Mouse (Mus musculus) cerebellum, postnatal 10 days (tissue): ENCODE measurements around the gene Tomm40l.
A peak's percentile ranks its signal among the peaks of the same experiment; 100 is the strongest.

Experiments
- DNase-seq, 2 experiments: peaks; one replicate each; pipeline ENCODE4 v3.0.0; 2021; ENCODE audit warnings: mixed read lengths in 2 of 2

Gene Tomm40l

DNA sequence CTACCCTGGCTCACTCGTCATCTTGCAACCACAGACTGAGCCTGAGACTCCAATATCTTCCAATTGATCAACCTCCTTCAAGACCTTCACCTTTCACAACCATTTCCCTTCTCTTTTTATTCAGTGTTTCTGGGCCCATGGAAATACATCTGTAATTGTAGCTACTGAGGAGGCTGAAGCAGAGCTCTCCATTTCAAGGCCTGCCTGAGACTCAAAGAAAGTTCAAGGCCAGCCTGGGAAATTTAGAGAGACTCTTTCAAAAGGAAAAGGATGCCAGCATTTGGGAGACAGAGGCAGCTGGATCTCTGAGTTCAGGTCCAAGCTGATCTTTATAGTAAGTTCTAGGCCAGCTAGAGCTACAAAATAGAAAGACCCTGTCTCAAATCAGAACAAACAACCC is 5.6 kb upstream of the Tomm40l start:
- no peak for DNase-seq

DNA sequence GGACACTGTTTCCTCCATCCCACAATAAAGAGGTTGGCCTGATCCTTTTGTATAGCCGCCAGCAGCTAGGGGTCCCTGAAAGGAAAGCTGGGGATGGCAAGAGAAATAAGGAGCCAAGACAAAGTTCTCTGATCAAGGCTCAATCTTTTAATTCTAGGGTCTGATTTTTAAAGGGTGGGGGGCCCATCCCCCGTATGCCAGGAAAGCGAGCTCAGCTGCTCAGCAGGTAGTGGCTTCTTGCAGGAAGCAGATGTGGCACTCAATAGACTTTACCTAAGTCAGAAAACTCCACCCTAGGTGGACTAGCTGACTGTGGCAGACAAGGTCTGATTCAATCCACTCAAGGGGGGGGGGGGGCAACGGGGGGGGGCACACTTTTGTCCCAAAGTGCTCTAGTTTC is 4.5 kb upstream of the Tomm40l start:
- no peak for DNase-seq

DNA sequence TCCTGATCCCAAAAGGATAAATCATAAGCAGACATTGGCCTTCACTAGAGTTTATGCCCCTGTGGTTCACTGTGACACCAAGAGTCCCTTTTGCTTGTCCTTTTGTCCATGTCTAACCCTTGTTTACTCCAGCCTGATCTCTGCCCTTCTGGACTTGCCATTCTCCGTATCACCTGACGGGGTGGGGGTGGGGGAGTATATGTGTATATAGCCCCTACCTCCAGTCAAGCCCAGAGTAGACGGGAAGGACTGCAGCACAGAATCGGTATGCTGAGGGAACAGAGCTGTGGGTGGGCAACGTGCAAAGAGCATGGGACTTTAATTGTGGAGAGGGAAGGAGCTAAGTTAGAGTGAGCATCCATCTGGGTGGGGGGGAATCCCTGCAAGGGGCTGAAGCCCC is 2.5 kb upstream of the Tomm40l start, which contains the start of gene Apoa2:
Gene Apoa2 (plus strand): TSS at position 198 of the 400 bp plus-strand sequence.
- DNase-seq = no peak

DNA sequence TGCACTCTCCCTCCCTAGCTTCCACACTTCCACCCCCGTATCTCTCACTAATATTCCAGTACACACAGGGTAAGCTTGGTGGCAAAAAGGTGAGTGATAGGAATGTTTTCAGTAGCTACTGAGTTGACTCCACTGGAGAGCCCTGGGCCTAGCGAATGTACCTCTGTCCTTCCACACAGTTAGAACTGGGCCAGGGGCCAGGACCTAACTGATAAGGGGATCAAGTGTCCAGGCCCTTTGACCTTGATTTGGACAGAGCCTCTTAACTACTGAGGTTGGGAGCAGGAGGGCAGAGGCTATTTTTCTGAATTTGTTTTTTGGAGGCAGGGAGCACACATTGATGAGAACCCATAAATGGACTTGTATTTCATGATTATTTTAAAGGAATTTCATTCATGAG is 1.5 kb upstream of the Tomm40l start:
- peak in 1 of 2 experiments; percentile 25 for DNase-seq

DNA sequence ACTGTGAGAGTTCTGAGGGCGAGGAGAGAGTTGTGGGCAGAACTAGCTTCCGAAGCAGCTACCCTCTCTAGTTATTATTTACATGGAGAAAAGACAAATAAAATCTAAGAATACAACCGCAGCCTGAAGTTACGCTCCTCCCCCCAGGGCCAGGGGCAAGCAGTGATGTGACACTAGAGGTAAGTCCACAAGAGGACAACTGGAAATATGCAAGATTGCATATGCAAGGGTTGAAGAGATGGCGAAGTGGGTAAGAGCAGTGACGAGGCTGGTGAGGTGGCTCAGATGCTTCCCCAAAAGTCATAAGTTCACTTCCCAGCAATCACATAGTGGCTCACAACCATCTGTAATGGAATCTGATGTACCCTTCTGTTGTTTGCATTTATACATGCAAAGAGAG is 854 bp upstream of the Tomm40l start:
- DNase-seq = no peak

DNA sequence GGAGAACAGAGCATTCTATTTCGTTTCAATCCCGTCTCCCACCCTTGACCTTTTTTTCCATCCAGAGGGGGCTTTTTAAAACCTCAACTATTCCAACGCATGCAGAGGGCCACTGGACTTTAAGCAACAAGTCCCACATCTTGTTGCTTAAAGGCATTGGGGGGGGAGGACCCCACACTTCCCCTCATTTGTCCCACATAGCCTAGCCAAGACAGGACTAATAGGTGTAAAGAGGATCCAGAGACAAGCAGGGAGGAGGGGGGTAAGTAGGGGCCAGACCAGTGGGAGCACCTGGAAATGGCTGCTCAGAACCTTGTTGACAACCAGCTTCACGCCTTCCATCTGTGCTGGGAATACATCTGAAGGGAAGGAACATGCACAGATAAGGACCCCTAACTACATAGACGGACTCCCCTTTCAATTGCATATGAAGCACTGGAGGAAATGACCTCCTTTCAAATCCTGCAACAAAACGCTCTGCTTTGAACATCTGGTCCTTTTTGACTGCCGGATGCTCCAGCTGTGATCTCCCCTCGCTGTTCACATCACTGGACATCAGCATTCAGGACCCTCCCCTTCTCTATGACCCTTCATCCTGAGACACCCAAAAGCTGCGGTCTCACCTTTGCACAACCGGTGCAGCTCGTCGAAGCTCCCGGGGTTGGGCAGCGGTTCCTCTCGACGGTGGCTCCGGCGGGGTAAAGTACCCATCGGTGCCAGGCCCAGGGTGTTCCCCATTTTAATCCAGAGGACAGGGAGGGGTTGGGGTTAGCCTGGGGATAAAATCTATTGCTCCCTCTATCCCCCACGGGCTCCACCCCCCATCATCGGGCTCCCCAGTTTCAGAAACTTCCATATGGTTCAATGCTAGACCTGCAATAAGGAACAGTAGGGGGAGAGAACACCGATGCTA is 777 bp downstream of the Tomm40l start:
- DNase-seq = peak in 1 of 2 experiments; percentile 34

DNA sequence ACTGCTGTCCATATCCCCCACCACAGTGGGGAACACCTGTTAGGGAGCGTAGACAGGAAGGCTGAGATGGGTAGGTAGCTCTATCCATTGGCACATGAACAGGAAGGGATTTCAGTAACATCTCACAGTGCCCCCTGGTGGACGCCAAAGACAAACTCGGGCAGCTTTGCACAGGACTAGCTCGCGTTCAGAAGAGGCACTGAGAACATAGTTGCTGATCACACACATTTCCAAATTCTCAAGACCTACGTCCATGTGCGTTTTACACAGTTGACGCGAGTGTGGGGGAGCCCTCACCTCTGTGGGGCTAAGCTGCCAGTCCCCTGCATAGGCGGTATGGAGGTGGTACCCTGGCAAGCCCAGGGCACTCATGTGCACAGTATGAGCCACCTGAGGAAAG is 1.4 kb downstream of the Tomm40l start:
- peak; percentile 94 to 95 for DNase-seq

DNA sequence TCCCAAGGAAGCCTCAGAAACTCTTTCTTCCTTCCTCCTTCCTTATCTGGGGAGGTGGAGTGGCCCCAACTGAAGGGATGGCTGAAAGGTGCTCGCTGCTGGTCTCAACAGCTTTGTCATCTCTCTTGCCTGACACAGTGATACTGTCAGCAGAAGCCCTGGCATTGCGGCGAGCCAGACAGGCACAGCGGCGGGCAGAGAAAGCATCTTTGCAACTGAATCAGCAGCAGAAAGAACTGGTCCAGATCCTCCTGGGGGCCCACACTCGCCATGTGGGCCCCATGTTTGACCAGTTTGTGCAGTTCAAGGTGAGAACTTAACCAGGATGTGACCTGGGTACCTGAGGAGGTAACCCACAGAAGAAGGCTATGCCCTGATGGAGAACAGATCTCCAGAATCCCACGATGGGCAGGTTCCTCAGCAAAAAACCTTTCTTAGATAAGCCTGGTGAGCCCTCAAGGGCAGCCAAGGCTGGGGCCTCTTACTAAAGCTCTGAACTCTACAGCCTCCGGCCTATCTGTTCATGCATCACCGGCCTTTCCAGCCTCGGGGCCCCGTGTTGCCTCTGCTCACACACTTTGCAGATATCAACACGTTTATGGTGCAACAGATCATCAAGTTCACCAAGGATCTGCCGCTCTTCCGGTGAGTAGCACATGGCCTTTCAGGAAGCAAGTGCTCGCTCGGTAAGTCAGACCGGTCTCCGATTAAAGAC is 5.9 kb downstream of the Tomm40l start:
- no peak for DNase-seq

DNA sequence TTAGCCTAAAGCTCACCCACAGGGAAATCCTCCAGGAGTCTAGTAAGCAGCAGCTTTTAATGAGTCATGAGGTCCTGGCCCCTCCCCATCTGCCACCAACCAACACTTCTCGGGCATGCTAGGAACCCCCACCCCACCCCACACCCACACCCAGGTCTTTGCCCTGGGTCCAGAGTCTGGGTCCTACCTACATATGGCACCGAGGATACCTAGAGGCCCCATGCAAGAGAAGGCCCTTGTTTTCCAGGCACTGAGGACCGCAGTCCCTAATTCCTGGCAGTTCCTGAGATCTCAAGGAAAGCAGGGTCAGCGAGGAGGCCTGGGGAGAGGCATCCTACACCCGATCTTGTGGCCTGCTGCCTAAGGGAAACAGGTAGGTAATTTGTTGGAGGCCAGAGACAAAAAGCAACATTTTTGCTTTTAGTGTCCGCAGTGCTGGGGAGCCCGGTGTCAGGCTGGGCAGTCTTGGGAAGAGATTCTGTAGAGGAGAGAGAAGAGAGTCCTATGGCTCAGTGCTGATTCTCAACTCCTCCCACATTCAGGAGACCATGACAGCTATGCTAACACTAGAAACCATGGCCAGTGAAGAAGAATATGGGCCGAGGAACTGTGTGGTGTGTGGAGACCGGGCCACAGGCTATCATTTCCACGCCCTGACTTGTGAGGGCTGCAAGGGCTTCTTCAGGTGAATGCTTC is 8.4 kb downstream of the Tomm40l start, which contains the start of gene Nr1i3:
Gene Nr1i3 (plus strand): TSS at position 170 of the 696 bp plus-strand sequence.
- DNase-seq = no peak

DNA sequence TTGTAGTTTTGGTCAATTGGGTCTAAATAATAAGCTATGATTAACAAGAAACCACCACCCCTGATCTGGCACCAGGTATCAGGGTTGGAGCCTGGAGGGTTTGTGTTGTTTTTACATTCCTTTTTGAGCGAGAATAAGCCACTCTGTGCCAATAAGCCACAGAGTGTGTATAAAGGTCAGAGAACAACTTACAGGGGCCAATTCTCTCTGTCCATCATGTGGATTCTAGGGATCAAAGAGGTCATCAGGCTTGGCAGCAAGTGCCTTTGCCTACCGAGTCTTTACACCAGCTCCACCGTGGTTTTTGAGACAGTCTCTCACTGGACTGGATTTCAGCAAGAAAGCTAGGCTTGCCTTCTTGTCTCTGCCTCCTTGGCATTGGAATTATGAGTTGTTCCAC is 9.5 kb downstream of the Tomm40l start:
- DNase-seq = no peak

DNA sequence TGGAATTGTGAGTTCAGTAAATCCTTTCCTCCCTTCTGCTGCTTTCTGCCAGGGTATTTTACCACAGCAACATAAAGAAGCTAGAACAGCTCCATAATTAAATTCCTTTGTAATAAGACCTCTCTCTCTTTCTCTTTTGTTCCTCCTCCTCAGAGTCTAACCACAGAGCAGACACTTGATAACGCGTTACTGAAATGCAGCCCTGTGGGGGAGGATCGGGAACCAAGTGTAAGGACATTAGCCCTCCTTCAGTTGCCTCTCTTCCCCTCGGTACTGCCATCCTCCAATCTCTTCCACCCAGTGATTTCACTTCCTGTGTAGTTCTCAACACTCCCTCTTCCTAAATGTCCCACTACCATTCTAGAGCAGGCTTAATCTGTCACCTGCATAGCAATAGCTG is 12.9 kb downstream of the Tomm40l start:
- DNase-seq = no peak

DNA sequence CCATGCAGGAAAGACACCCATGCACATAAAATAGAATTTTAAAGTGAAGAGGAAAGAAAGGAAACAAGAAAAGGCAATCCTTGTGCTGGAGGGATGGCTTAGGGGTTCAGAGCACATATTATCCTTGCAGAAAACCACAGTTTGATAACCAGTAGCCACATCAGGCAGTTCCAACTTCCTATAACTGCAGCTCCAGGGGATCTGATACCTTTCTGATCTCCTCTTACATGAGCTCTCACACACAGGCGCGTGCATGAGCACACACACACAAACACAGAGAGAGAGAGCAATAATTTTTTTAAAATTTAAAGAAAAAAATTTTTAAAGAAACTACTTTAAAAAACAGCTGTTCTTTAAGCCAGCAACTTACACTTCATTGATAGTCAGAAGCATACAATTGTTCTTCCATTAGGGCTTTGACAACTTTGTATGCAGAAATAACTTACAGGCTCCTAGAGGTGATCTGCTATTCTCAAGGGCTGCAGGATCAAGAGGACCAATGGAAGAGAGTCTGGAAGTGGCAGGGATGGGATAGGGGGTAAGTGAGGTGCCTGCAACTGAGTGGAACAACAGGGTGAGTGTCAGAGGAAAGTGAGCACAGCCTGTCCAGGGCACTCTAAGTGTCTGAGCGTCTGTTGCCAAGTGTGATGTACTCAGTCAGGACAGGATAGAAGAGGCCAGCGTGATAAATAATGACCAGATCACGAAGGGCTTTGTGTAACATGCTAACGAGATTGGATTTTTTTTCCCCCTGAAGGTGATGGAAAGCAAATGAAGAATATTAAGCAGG is 16.4 kb downstream of the Tomm40l start:
- DNase-seq = no peak

DNA sequence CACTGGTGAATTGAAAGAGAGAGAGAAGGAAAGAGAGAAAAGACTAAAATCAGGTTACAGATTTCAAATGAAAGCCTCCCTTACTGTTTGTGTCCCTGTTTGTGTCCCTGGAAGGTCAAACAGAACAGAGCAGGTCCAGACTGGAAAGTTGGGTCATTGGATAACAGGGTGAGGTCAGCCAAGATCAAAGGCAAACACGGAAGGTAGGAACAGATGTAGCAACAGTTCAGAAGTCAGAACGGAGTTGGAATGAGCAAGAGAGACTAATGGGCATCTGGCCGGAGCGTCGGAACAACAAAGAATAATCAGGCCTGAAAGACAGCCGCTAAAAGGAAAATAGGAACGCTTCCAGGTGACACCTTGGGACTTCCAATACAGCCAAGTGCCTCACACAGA is 18.1 kb downstream of the Tomm40l start:
- no peak for DNase-seq

DNA sequence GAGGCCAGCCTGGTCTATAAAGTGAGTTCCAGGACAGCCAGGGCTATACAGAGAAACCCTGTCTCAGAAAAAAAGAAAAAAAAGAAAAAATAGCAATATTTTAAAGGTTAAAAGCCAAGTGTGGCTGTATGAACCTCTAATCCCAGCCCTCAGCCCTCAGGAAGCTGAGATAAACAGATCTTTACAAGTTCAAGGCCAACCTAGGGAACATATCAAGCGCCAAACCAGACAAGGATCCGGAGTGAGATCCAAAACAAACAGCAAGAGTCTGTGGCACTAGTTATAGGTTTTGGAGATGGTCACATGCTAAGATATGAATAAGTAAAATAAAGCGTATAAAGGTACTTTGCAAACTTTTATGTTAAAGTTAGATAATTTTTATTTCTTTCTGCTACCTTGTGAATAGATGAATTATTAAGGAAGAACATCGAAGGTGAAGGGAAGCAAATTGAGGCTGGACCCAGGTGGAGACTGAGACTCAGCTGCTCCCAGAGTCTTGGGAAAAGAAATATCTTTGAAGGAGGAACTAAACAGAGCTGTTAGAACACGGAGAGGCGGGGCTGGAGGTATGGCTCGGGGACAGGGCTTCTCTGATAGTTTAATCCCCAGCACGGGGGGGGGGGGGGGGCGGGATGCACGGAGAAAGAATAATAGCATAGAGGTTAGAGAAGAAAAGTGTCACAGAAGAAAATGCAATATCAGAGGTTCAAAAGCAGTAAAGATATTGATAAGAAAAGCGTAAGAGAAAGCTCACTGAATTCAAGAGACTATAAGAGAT is 18.7 kb downstream of the Tomm40l start:
- DNase-seq = no peak

DNA sequence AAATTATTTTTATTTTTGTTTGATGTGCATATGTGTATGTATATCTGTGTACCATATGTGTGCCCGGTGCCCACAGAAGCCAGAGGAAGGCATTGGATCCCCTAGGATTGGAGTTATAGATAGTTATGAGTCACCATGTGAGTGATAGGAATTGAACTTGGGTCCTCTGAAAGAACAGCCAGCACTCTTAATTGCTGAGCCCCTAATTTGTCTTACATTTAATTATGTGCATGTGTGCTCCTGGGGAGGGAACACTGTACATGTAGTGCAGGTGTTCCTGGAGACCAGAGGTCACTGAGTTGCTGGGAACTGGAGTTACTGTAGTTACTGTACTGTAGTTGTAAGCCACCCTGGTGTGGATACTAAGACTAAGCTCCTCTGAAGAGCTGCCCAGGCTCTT is 21.5 kb downstream of the Tomm40l start:
- DNase-seq = no peak

DNA sequence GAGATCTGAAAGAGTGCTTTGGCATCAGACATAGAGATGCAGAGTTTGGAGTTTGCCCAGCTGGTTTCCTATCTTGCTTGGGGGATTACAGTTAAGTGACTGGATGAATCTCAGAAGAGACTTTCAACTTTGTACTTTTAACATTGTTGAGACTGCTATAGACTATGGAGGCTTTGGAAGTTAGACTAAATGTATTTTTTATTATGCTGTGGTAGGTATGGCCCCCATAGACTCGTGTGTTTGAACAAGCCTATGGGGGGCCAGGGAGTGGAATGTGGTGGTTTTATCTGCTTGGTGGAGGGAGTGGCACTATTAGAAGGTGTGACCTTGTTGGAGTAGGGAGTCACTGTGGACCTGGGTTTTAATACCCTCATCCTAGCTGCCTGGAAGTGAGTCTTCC is 22.8 kb downstream of the Tomm40l start:
- DNase-seq = no peak

DNA sequence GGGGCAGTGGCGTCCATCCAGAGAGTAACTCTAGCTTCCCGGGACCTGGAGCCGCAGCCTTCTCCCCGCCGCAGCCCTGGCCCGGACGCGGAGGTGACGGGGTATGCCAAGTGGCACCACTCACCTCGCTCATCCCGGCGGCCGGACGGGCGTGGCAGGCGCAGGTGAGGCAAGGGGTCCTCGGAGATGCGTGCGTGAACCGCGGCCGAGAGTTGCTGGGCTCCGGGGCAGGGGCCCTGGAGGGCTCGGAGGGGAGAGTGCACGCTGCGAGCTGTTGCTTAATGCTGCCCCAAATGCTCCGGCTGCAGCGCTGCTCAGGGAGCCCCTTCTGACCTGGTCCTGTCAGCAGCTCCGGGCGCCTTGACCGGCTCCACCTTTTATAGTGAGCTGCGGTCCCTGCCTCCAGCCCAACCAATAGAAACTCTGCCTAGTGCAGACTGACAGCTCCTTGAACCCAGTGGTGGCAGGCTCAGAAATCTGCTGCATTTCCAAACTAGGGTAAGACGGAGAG is 26.4 kb downstream of the Tomm40l start, which contains the start of gene Pcp4l1:
Gene Pcp4l1 (minus strand): TSS at position 382 of the 511 bp plus-strand sequence.
- peak; percentile 75 to 76 for DNase-seq

DNA sequence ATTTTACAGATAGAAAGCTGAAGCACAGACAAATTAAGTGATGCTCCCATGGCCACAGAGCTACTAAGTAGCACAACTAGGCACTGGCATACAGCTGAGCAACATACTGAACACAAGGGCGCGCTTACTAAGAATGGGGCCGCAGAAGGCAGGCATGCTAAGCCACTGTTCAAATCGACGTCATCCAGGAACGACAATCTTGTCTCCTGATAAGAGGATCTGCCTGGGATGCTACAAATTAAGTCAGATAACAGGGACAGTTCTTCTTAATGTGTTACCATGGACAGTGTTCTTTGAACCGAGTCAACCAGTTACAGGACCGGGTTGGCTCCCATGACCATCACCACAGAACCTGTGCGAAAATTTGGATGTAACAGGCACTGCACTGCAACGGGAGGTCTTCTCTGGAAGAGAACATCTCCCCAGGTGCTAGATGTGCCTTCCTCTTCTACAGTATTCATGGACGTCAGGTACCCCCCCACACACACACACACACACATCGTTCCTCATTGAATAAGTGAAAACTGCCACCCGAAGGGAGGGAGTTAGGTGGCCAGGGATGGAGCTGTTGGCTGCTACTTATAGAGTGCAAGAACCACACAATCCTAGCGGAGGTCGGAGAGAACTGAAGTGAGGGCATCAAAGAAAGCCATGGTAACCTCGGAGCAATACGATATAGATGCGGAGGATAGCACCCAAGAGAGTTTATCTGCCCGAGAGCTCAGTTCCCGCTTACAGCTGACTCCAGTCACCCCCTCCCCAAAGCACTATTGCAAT is 27.1 kb downstream of the Tomm40l start:
- no peak for DNase-seq

DNA sequence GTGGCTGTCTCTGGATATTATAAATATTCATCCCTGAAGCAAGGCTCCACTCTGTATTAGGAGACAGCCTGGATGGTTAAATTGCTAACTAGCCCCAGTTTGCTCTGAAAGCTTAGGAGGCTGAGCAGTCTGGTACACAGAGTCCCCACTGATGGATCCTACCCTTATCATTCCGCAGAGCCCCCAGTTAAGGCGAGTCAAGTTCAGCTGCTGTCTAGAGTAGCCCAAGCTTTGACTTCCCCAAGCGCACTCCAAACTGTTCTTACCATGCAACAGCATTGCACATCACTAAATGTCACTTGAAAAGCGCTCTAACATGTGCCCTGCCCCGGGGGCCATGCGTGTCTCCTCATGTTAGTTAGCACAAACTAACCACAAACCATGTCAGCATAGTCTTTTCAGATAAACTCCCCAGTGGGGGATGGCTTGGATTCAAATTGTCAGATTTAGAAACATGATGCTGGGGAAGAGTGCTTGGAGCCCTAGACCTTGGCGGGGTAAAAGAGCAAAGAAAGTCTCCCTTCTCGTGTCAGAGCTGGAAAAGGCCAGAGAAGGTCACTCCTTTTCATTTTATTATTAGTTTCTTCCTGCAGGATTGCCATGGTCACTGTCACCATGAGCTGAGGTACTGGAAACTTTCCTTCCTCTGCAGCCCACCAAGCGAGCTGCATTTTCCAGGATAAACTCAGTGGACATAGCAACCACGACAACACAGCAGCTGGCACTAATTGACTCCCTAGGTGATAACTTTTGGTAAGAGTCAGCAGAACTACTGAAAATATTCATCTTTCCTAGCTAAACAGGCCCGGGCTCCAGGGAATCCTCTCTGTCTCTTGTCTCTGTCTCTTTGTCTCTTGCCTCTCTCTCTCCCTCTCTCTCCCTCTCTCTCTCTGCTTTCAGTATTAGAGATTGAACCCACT is 28.1 kb downstream of the Tomm40l start:
- no peak for DNase-seq
